Mouse (Mus musculus) cortical plate, adult 2 months (tissue): ENCODE results near the gene Asb18.

Source experiments
- CTCF ChIP-seq: fragments of 200-500 bp; IDR thresholded peaks from 2 replicates; pipeline ENCODE4 v1.5.1; 2011; ENCODE audit warnings: mild to moderate bottlenecking, control low read depth, low read length; ENCODE audit not compliant: insufficient read depth; ENCODE audit errors: extremely low read depth
- POLR2A ChIP-seq: fragments of 200-500 bp; IDR thresholded peaks from 2 replicates; pipeline ENCODE4 v1.6.1; 2011; ENCODE audit warnings: mild to moderate bottlenecking, low read length, control low read depth; ENCODE audit not compliant: insufficient read depth; ENCODE audit errors: extremely low read depth

- TF ChIP-seq CTCF: no peak
- TF ChIP-seq POLR2A: no peak
Observed at GRCm38 (mm10) chr1:89964426-89964825, 50.0 kb downstream of the Asb18 start.
